Mouse (Mus musculus) layer of hippocampus, postnatal 10 days (tissue): ENCODE results near the gene Galntl6. TPM values are rescaled to one million over a fixed set of nuclear protein-coding genes. Genes with fewer than 3 reads are reported as not detected.

Source experiments
- total RNA-seq, 2 experiments: library from RNA; stranded (reverse); gene quantifications; 2 replicates each; pipeline ENCODE4 v1.2.3; 2021

The Galntl6 gene
- total RNA-seq, 2 experiments from 2014 or later = 72.0 to 74.2 TPM

Other genes with a start within 250 kb of the Galntl6 start
- gene BC030500, start 885 bp downstream of the Galntl6 start, total RNA-seq = 10 to 100 TPM; 14.4 to 17.0 TPM